Mouse (Mus musculus) kidney, postnatal 0 days (tissue): ENCODE data around the gene Enpp3. TPM values are rescaled to one million over a fixed set of nuclear protein-coding genes. Genes with fewer than 3 reads are reported as not detected.

Experiments
- ATAC-seq: fragments of 200-750 bp; cut with Nextera tagmentation; replicated peaks from 2 replicates; pipeline ENCODE4 v1.8.0; 2017; ENCODE audit warnings: low read depth, moderate number of reproducible peaks, moderate TSS enrichment, moderate library complexity; ENCODE audit not compliant: low FRiP score
- DNase-seq: peaks from one replicate; pipeline ENCODE4 v3.0.0-alpha.2; 2016; ENCODE audit warnings: low spot score
- H3K27ac ChIP-seq: fragments of 300-500 bp; sonication (generic); 2 replicates; pipeline ENCODE4 v1.5.1; 2014; ENCODE audit warnings: mild to moderate bottlenecking
- H3K27me3 ChIP-seq: fragments of 300-500 bp; sonication (generic); 2 replicates; pipeline ENCODE4 v1.6.1; 2014; ENCODE audit warnings: low read length, mixed read lengths; ENCODE audit not compliant: insufficient read depth
- H3K36me3 ChIP-seq: fragments of 300-500 bp; sonication (generic); 2 replicates; pipeline ENCODE4 v1.6.1; 2014; ENCODE audit warnings: low read length, mixed read lengths; ENCODE audit not compliant: insufficient read depth
- H3K4me1 ChIP-seq: fragments of 300-500 bp; sonication (generic); replicated peaks from 2 replicates; pipeline ENCODE4 v1.6.1; 2014; ENCODE audit warnings: antibody characterized with exemption, low read length, mixed read lengths; ENCODE audit not compliant: insufficient read depth
- H3K4me2 ChIP-seq: fragments of 300-500 bp; sonication (generic); 2 replicates; pipeline ENCODE4 v1.6.1; 2014; ENCODE audit warnings: mild to moderate bottlenecking, low read length, moderate library complexity, mixed read lengths
- H3K4me3 ChIP-seq: fragments of 300-500 bp; sonication (generic); replicated peaks from 2 replicates; pipeline ENCODE4 v1.5.1; 2014; ENCODE audit warnings: low read depth, low read length
- H3K9ac ChIP-seq: fragments of 300-500 bp; sonication (generic); 2 replicates; pipeline ENCODE4 v1.6.1; 2014; ENCODE audit warnings: low read depth, low read length
- H3K9me3 ChIP-seq: fragments of 300-500 bp; sonication (generic); replicated peaks from 2 replicates; pipeline ENCODE4 v1.6.1; 2016; ENCODE audit warnings: low read length, inconsistent platforms, mixed read lengths
- CTCF ChIP-seq: IDR thresholded peaks from 2 replicates; pipeline ENCODE4 v1.5.1; 2016; ENCODE audit warnings: antibody characterized with exemption, low read depth, mild to moderate bottlenecking, moderate library complexity
- WGBS: fragments of 180-500 bp; shearing (Covaris S2); extraction: QIAGEN DNeasy Blood & Tissue Kit; methylation state at CpG from one replicate; pipeline ENCODE4 v1.1.7; 2014; 5-methylcytosine and 5-hydroxymethylcytosine counted together
- polyA plus RNA-seq: library from polyadenylated mRNA; unstranded; fragments of >200 nt; fragmentation: Nextera tagmentation; extraction: Ambion mirVana; gene quantifications from 2 replicates; pipeline ENCODE4 v1.2.1, GENCODE M21; 2015

Enpp3 gene
- polyA plus RNA-seq, 1 experiment from 2014 or later = 4.0 TPM

GRCm38 (mm10) chr10:24863146-24863545 lies 20.5 kb upstream of the Enpp3 start:
- H3K9ac ChIP-seq = no peak overlapping the region
- H3K9me3 ChIP-seq = no peaks in the 10 kb centered on the region
- H3K36me3 ChIP-seq = no peaks in the 10 kb centered on the region
- no peak overlapping the region for H3K4me2 ChIP-seq
- no peak overlapping the region for H3K4me3 ChIP-seq
- 53% methylated on average over 2 of the region's 2 CpGs for WGBS
- TF ChIP-seq CTCF = no peak
- DNase-seq (no peak), ATAC-seq (no peak)
- H3K27me3 ChIP-seq = no peaks in the 10 kb centered on the region
- no peak overlapping the region for H3K27ac ChIP-seq
- no peaks in the 10 kb centered on the region for H3K4me1 ChIP-seq

DNA sequence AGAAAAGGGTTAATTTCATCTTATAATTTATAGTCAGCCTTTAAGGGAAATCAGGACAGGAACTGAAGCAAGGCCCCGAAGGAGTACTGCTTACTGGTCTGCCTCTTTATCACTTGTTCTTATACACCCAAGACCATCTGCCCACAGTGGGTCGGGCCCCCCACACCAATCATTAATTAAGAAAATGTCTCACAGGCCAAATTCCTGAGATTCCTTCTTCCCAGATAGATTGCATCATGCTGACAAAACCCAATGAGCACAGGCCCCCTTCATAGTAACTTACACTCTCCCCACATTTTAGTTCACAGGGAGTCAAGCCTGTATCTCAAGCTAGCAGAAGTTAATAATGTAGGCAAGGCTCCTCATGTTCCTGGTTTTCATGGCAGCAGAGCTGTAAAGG lies 625 bp downstream of the Enpp3 start:
- Histone ChIP-seq H3K27ac (peak overlapping the region; percentile 36; the same call in 1 of the 2 replicates), H3K36me3 (no peaks in the 10 kb centered on the region), H3K4me1 (no peaks in the 10 kb centered on the region), H3K4me3 (no peak overlapping the region), H3K4me2 (no peak overlapping the region), H3K9me3 (no peaks in the 10 kb centered on the region), H3K9ac (no peak overlapping the region), H3K27me3 (no peaks in the 10 kb centered on the region)
- no peak for TF ChIP-seq CTCF
- peak; percentile 15 for DNase-seq
- 4% methylated on average over 2 of the region's 2 CpGs for WGBS
- no peak for ATAC-seq

- no peak overlapping the region for H3K9ac ChIP-seq
- no peaks in the 10 kb centered on the region for H3K27me3 ChIP-seq
- TF ChIP-seq CTCF = no peak
- H3K36me3 ChIP-seq = no peaks in the 10 kb centered on the region
- no peak overlapping the region for H3K4me3 ChIP-seq
- 93% methylated on average over 4 of the region's 4 CpGs for whole genome bisulfite sequencing
- no peaks in the 10 kb centered on the region for H3K4me1 ChIP-seq
- no peaks in the 10 kb centered on the region for H3K9me3 ChIP-seq
- no peak overlapping the region for H3K4me2 ChIP-seq
- ATAC-seq (no peak), DNase-seq (no peak)
- no peak overlapping the region for H3K27ac ChIP-seq
Observed at GRCm38 (mm10) chr10:24840795-24841194, 1.8 kb downstream of the Enpp3 start.

- Histone ChIP-seq H3K27ac (no peak overlapping the region), H3K9ac (no peak overlapping the region), H3K9me3 (no peaks in the 10 kb centered on the region), H3K27me3 (no peaks in the 10 kb centered on the region), H3K4me2 (peak overlapping the region; percentile 51), H3K4me1 (peaks cover 9% of the 10 kb centered on the region; the same call in 1 of the 2 replicates), H3K4me3 (no peak overlapping the region), H3K36me3 (no peaks in the 10 kb centered on the region)
- ATAC-seq = no peak
- TF ChIP-seq CTCF = no peak
- 56% methylated on average over 4 of the region's 4 CpGs for WGBS
- no peak for DNase-seq
Observed at GRCm38 (mm10) chr10:24836366-24837038, 6.1 kb downstream of the Enpp3 start.

- peaks cover 9% of the 10 kb centered on the region; the same call in 1 of the 2 replicates for H3K4me1 ChIP-seq
- ATAC-seq = no peak
- H3K27me3 ChIP-seq = no peaks in the 10 kb centered on the region
- peak; percentile 61 for DNase-seq
- peak overlapping the region; percentile 8; the same call in 1 of the 2 replicates for H3K9ac ChIP-seq
- no peaks in the 10 kb centered on the region for H3K36me3 ChIP-seq
- H3K9me3 ChIP-seq = no peaks in the 10 kb centered on the region
- peak overlapping the region; percentile 60; the same call in 1 of the 2 replicates for H3K27ac ChIP-seq
- WGBS = 25% methylated on average over 12 of the region's 12 CpGs
- peak overlapping the region; percentile 11; the same call in 1 of the 2 replicates for H3K4me3 ChIP-seq
- peak overlapping the region; percentile 51 for H3K4me2 ChIP-seq
- TF ChIP-seq CTCF = no peak
Observed at GRCm38 (mm10) chr10:24835702-24836342, 6.8 kb downstream of the Enpp3 start.

GRCm38 (mm10) chr10:24834634-24835371 lies 7.8 kb downstream of the Enpp3 start:
- Histone ChIP-seq H3K9ac (peak overlapping the region; percentile 8; the same call in 1 of the 2 replicates), H3K4me2 (peak overlapping the region; percentile 51), H3K27me3 (no peaks in the 10 kb centered on the region), H3K4me1 (peaks cover 9% of the 10 kb centered on the region; the same call in 1 of the 2 replicates), H3K4me3 (no peak overlapping the region), H3K9me3 (no peaks in the 10 kb centered on the region), H3K27ac (no peak overlapping the region), H3K36me3 (no peaks in the 10 kb centered on the region)
- DNase-seq (peak; percentile 57), ATAC-seq (no peak)
- WGBS = 7% methylated on average over 4 of the region's 4 CpGs
- no peak for TF ChIP-seq CTCF
